Mouse (Mus musculus) liver, adult 2 months (tissue): ENCODE results near the gene Ankrd34a. TPM values are rescaled to one million over a fixed set of nuclear protein-coding genes. Genes with fewer than 3 reads are reported as not detected.

ENCODE experiments used
- DNase-seq: peaks from one replicate; pipeline ENCODE4 v3.0.0-alpha.2; 2011; ENCODE audit warnings: low read depth, low spot score; ENCODE audit errors: extremely low read depth
- H3K27ac ChIP-seq: fragments of 200-500 bp; replicated peaks from 2 replicates; pipeline ENCODE4 v1.5.1; 2012; ENCODE audit warnings: low read depth, mild to moderate bottlenecking, control low read depth, inconsistent platforms, low read length; ENCODE audit not compliant: insufficient read depth
- H3K27me3 ChIP-seq: fragments of 200-500 bp; 2 replicates; pipeline ENCODE4 v1.6.1; 2012; ENCODE audit warnings: mild to moderate bottlenecking, moderate library complexity, low read length, inconsistent platforms; ENCODE audit not compliant: control insufficient read depth, insufficient read depth
- H3K36me3 ChIP-seq: fragments of 200-500 bp; 2 replicates; pipeline ENCODE4 v1.6.1; 2012; ENCODE audit warnings: low read length, inconsistent platforms; ENCODE audit not compliant: control insufficient read depth, insufficient read depth
- H3K4me1 ChIP-seq: fragments of 200-500 bp; 2 replicates; pipeline ENCODE4 v1.6.1; 2011; ENCODE audit warnings: low read length; ENCODE audit not compliant: control insufficient read depth, insufficient read depth
- H3K4me3 ChIP-seq: fragments of 200-500 bp; 2 replicates; pipeline ENCODE4 v1.5.1; 2011; ENCODE audit warnings: low read depth, mild to moderate bottlenecking, control low read depth, low read length, moderate library complexity; ENCODE audit not compliant: insufficient read depth
- H3K79me2 ChIP-seq: fragments of 200-500 bp; 2 replicates; pipeline ENCODE4 v1.6.1; 2012; ENCODE audit warnings: inconsistent platforms, mild to moderate bottlenecking, low read length, moderate library complexity; ENCODE audit not compliant: control insufficient read depth, insufficient read depth
- H3K9ac ChIP-seq: fragments of 200-500 bp; 2 replicates; pipeline ENCODE4 v1.6.1; 2012; ENCODE audit warnings: low read depth, mild to moderate bottlenecking, control low read depth, inconsistent platforms, low read length
- CTCF ChIP-seq: fragments of 200-500 bp; IDR thresholded peaks from 2 replicates; pipeline ENCODE4 v1.5.1; 2011; ENCODE audit warnings: low read depth, low read length, control low read depth
- POLR2A ChIP-seq: fragments of 200-500 bp; IDR thresholded peaks from 2 replicates; pipeline ENCODE4 v1.6.1; 2011; ENCODE audit warnings: low read length, control low read depth; ENCODE audit not compliant: insufficient read depth; ENCODE audit errors: extremely low read depth
- WGBS: fragments of 180-500 bp; shearing (Covaris S2); methylation state at CpG from one replicate; pipeline ENCODE4 v1.1.7; 2018; 5-methylcytosine and 5-hydroxymethylcytosine counted together
- polyA plus RNA-seq: library from polyadenylated mRNA; depleted of rRNA; stranded (reverse); fragments of >200 nt; gene quantifications from 2 replicates; pipeline ENCODE4 v1.2.3, GENCODE M21; 2012
- total RNA-seq: library from RNA; depleted of rRNA; stranded (reverse); fragments of >200 nt; gene quantifications from 2 replicates; pipeline ENCODE4 v1.2.3, GENCODE M21; 2014

The Ankrd34a gene
- total and polyA plus RNA-seq, 2 experiments = 0.07 TPM; not detected in 1

DNA sequence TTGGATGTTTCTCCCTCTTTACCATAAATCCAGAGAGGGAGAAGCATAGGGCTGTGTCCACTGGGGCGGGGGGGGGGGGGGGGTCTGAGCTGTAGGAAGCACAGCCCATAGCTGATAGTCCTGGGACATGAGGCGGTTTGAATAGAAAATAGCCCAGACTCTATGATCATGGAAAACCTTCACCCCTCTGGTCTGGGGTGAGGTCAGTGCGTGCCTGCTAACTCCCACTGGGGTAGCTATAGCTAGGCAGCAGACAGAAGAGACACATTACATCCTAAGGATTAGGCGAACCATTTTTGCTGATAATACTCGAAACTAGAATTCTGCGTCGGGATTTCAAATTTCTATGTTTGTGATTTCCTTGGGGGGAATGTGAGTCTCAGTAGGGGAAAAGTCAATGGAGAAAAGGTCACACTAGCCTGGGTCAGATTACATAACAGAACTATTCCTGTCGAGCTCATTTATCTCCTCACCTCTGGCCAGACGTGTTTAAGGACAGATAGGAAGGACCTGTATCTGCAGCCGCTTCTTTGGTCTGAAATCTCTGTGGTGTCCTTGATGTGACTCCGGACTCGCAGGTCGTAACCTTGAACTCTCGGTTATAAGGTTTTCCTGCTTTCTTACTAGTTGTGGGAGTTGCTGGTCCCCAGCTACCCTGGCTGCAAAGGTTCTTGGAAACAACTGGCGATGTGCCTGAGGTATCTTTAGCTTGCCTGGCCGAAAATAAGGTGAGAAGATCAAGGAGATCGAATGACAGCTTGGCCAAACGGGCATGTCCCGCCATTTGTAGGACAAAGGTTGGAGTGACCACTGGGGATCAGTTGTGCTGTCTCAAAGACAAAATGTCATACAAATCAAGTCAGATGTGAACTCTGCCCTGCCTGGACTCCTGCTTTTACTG lies 22.6 kb upstream of the Ankrd34a start:
- H3K79me2 ChIP-seq = no peaks in the 10 kb centered on the region
- 15% methylated on average over 19 of the region's 19 CpGs for WGBS
- no peak for TF ChIP-seq POLR2A
- TF ChIP-seq CTCF = no peak
- peak; percentile 87 for DNase-seq
- H3K27me3 ChIP-seq = no peaks in the 10 kb centered on the region
- H3K9ac ChIP-seq = no peak overlapping the region
- H3K4me3 ChIP-seq = no peak overlapping the region
- no peaks in the 10 kb centered on the region for H3K36me3 ChIP-seq
- H3K4me1 ChIP-seq = peaks cover 47% of the 10 kb centered on the region
- H3K27ac ChIP-seq = peak overlapping the region; percentile 76

DNA sequence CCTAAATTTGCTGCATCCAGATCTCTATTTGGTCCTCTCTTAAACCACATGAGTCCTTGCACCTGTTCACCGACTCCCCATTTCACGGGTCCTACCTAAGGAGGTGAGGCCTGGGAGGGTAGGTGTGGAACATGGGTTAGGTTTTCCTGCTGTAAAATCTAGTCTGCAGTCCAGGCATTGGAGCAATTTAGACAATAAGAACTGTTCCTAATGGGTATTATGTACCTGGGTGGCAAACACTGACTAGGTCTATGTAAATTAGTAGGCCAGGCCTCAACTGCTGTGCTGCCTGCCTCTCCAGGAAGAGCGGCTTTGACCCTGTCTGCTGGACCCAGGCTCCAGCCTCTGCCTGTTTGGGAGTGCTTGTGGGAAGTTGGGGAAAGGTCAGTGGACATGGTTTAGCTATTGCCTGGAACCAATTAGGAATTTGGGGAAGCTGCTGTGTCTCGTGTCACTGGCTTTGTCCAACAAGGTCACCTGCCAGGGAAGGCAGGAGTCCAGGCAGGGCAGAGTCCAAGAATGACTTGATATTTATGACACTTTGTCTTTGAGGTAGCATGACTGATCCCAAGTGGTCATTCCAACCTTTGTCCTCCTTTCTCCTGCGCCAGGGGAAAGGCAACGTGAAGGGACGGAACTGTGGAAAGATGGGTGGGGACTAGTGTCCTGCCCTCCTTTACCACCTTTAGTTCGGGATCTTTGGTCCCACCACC lies 21.0 kb upstream of the Ankrd34a start:
- peak; percentile 100 for DNase-seq
- WGBS = 40% methylated on average over 8 of the region's 8 CpGs
- Histone ChIP-seq H3K9ac (no peak overlapping the region), H3K4me1 (peaks cover 45% of the 10 kb centered on the region), H3K79me2 (no peaks in the 10 kb centered on the region), H3K36me3 (no peaks in the 10 kb centered on the region), H3K27ac (peak overlapping the region; percentile 67), H3K27me3 (no peaks in the 10 kb centered on the region), H3K4me3 (no peak overlapping the region)
- TF ChIP-seq POLR2A = no peak
- no peak for TF ChIP-seq CTCF

DNA sequence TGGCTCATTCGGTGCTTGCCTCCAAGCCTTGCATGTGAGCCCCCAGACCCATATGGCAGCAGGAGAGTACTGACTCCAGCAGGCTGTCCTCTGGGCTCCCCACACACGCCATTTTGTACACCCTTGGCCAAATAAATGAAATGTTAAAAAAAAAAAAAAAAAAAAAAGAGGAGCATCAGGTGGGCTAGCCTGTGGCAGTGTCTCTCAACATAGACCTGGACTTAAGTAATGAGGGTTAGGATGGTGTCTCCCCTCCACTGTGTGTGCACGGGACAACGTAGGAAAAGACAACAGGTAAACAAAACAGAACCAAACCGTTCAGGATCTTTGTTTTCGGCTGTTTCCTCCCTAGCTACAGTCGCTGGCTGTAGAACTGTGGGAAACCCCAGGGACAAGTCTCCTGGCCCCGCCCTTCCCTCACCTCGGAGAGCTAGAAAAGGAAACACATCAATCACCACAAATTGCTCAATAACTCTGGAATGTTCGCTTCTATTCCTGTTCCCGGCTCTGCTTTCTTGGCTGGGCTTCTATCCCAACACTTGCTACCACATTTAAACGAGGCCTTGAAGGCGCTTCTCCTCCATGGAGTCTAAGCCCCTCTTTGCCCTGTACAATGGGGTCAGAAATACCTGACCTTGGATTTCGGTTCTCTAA lies 20.3 kb upstream of the Ankrd34a start:
- Histone ChIP-seq H3K27me3 (no peaks in the 10 kb centered on the region), H3K36me3 (no peaks in the 10 kb centered on the region), H3K79me2 (no peaks in the 10 kb centered on the region), H3K27ac (peak overlapping the region; percentile 67), H3K9ac (peak overlapping the region; percentile 38), H3K4me1 (peaks cover 40% of the 10 kb centered on the region), H3K4me3 (no peak overlapping the region)
- TF ChIP-seq CTCF (no peak), POLR2A (no peak)
- WGBS = 8% methylated on average over 14 of the region's 14 CpGs
- peak; percentile 93 for DNase-seq

DNA sequence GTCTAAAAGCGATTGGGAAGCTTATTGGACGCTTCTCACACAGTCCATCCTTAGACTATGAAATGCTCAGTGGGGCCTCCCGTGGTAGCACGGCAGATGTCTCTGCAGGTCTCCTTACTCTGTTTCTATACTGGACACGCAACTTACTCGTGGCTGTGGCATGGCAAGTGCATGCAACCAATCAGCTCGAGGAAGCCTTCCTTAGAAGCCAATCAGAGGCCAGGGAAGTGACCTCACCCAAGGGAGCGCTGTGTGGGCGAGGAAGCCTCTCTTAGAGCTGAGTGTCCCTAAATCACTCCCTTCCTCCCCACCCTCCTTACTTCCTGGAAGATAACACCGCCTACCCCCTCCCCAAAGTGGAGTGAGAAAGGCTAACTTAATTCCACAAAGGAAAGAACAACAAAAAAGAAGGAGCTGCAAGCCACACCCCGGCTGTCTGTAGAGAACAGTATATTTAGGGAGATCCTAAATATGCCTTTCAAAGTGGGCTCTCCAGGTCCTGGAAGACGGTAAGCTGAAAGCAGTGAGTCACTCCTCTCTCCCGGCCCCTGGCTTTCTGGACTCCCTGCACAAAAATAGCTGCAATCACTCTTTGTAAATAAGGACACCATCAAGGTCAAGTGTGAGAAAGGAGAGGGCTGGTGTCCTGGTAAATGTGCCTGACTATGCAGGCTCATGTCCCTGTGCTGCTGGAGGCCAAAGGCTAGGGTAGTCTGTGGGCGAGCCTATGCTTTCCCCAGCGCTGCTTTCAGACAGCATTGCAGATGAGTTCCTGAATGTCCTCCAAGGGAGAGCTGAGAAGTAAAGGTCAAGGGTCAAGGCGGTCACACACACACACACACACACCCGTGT lies 19.5 kb upstream of the Ankrd34a start, which contains the start of gene Gm16253:
Gm16253 (plus strand) TSS at position 295 of the 852 bp plus-strand sequence.
- Histone ChIP-seq H3K4me3 (no peak within 1 kb of the TSS), H3K9ac (peak within 1 kb of the TSS; percentile 38), H3K27me3 (no peaks in the 10 kb centered on the region), H3K79me2 (no peaks in the 10 kb centered on the region), H3K4me1 (peaks cover 37% of the 10 kb centered on the region), H3K36me3 (no peaks in the 10 kb centered on the region), H3K27ac (peak within 1 kb of the TSS; percentile 67)
- no peak for TF ChIP-seq CTCF
- no peak for TF ChIP-seq POLR2A
- WGBS = 34% methylated on average over 17 of the region's 17 CpGs
- DNase-seq = peak; percentile 80

DNA sequence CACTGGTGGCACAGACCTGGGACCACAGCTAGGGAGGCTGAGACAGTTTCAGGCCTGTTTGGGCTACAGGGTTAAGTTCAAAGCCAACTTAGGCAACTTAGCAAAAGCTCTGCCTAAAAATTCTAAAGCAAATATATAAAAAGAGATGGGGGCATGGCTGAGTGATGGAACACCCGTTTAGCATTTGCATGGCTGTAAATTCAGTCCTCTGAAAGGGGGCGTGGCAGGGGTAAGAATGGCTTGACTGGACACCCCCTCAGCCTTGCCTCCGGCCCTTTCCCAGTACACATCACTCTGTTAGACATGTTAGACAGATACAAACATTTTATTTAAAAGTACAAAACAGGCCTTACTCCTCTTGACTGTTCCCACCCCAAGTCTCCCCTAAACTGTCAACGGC lies 18.9 kb upstream of the Ankrd34a start:
- H3K4me1 ChIP-seq = peaks cover 32% of the 10 kb centered on the region
- WGBS = 64% methylated on average over 4 of the region's 4 CpGs
- H3K4me3 ChIP-seq = no peak overlapping the region
- no peak for DNase-seq
- H3K36me3 ChIP-seq = no peaks in the 10 kb centered on the region
- TF ChIP-seq CTCF (no peak), POLR2A (no peak)
- H3K27me3 ChIP-seq = no peaks in the 10 kb centered on the region
- peak overlapping the region; percentile 54 for H3K27ac ChIP-seq
- H3K79me2 ChIP-seq = no peaks in the 10 kb centered on the region
- peak overlapping the region; percentile 10; the same call in 1 of the 2 replicates for H3K9ac ChIP-seq
